Mouse (Mus musculus): ENCODE results near the gene Pde4a.
"Not testable (repeated sequence)": the region's sequence is repeated elsewhere in the genome, so short reads cannot be mapped to it uniquely, and the experiment has no call there.

The Pde4a gene

DNA sequence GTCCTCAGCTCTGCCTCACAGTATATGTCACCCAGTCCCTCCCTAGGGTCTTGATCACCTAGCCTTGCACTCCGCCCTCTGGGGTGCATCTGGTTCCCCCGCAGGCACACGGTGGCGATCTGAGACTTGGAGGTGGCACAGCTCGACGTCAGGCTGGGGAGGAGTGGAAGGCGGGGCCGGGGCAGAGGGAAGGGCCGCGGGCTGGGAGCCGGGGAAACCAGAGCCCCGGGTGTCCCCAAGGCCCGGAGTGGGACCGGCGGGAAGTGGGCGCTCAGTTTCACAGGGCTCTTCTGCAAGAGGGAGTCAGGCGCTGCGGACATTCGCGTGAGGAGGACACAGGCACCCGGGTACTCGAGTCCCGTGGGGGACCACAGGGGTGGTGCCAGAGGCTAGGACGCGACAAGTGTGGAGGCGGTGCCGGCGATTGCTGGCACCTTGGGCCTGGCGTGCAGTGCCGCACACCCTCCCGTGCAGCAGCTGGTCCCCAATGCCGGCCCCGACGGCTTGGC, 18.4 kb downstream of the Pde4a start:
- DNase-seq, result no peak

DNA sequence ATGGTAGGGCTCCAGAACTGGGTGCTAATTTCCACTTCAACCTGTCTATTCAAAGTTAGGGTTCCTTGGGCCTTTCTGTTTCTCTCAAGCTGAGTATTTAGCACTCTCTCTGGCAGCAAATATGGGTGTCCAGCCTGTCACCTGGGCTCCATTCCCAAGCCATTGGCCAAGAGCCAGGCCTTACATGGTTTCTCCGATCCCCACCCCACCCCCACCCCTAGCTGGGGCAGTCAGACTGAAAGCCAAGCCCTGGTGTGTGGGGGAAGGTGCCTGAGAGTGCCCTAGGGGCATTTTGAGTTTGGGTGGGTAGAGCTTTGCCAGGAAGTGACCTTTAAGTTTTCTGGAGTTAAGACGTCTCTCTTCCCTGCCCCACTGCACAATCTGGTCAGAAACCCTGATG, 19.2 kb downstream of the Pde4a start:
- no peak for DNase-seq

GRCm38 (mm10) chr9:21185436-21185835, 19.9 kb downstream of the Pde4a start:
- DNase-seq, result no peak

DNA sequence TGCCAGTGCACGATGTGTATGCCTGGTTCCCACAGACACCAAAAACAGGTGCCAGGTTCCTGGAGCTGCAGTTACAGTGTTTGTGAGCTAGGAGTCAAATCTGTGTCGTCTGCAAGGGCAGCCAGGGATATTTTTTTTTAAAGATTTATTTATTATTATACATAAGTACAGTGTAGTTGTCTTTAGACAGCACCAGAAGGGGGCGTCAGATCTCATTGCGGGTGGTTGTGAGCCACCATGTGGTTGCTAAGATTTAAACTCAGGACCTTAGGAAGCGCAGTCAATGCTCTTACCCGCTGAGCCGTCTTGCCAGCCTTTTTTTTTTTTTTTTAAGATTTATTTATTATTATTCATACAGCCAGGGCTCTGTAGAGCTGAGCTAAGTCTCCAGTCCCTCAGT, 24.4 kb downstream of the Pde4a start:
- no peak for DNase-seq

GRCm38 (mm10) chr9:21190670-21191069, 25.2 kb downstream of the Pde4a start:
- no peak for DNase-seq

- DNase-seq, result no peak
Measured at GRCm38 (mm10) chr9:21193786-21194185, 28.3 kb downstream of the Pde4a start.

GRCm38 (mm10) chr9:21194787-21195493, 29.4 kb downstream of the Pde4a start:
- DNase-seq, result no peak

DNA sequence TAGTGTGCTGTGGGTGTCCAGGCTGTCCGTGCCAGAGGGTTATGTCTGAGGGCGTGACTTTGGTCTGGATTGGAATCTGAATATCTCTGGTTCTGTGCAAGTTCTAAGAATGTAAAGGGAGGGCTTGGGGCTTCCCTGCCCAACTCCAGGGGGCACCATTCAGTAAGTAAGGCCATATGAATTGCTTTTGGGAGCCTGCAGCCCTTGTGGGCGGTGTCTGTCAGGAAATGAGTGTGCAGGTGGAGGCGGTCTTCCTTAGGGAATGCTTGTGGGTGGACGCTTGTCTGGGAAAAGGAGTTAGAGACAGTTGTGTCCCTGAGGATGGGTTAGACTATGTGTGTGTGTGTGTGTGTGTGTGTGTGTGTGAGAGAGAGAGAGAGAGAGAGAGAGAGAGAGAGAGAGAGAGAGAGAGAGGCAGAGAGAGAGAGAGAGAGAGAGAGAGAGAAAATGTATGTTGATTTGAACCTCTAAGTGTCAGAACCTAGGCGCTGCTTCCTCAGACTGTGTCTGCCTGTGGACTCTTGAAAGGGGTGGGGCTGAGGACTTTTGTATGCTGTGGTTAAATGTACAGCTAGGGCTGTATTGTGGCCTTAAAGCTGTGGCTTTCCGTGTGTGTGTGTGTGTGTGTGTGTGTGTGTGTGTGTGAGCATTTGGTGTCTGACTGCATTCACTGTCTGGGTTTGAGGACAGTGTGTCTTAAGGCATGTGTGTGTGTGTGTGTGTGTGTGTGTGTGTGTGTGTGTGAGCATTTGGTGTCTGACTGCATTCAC, 30.4 kb downstream of the Pde4a start:
- DNase-seq, result not testable (repeated sequence)

DNA sequence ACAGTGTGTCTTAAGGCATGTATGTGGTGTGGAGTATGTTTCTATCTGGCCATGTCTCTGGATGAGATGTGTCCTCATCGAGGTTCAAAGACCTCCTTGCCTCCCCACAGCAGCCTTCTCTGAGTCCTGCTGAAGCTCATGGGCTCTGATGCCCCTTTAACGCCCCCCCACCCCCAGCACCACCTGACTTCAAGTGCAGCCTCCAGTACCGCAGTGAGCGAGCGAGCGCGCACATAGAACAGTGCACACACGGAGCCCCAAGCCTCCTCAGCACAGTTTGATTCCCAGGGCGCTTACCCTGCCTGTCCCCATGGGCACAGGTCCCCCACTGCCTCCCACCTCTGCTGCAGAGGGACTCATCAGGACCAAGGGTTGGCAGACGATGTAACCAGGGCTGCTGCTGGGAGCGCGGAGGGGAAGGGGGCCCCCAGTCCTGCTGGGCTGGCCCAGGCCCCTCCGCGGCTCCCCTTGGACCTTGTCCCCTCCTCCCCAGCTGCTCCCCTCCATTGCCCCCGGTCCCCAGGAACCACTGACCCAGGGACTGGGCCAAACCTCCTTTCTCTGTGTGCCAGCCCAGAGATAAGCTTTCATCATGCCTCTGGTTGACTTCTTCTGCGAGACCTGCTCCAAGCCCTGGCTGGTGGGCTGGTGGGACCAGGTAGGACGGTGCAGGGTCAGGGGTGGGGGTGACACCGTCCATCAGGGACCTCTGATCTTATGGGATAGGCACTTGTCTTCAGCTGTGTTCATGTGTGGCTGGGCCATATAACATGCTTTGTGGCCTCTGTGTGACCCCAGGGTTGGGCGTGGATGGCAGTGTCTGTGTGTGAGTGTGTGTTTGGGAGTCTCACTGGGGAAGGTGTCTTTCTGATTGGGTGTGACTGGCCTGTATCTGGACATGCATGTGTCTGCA, 31.3 kb downstream of the Pde4a start:
- DNase-seq, result peak; percentile 73

DNA sequence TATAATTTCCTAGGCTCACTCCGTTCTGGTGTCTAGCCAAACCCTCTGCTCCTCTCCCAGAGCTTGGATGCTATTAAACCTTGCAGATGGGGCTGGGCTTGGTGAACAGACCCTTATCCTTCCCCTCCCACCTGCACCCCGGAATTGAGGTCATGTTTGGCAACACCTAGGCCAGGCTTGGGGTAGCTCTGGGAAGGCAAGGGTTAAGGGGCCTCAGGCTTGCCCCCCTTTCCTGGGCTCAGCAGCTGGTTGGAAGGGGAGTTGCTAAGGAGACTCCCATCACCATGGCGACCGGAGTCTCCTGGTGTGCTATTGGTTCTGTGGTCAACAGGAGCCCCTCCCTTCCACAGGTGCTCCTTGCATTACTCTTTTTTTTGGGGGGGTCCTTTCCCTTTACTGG, 32.5 kb downstream of the Pde4a start:
- DNase-seq, result peak; percentile 72

DNA sequence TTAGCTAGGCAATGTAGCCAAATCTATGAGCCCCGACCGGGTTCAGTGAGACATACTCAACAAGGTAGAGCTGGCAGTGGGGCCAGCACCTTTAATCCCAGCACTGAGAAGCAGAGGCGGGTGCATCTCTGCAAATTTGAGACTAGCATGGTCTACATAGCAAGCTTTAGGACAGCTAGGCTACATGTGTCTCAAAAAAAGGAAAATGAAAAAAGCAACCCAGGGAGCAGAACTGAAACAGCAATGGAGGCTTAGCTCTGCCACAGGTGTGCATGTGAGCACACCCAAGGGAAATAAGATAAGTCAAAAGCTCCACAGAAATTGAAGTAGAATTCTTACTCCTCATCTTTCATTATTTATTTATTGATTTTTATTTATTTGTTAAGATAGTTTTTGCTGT, 33.4 kb downstream of the Pde4a start:
- DNase-seq, result no peak

DNA sequence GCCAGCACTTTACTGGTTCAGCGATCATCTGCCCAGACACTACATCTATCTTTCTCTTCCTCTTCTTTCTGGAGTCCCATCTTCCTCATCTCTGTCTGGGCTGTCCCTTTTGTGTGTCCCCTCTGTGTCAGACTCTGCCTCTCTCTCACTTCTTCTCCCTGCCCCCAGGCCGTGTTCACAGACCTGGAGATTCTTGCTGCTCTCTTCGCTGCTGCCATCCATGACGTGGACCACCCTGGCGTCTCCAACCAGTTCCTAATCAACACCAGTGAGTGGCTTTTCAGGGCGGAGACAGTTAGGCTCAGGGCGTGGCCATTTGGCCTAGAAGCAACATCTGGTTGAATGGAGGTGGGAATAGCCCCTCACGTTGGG, 38.6 kb downstream of the Pde4a start:
- no peak for DNase-seq

DNA sequence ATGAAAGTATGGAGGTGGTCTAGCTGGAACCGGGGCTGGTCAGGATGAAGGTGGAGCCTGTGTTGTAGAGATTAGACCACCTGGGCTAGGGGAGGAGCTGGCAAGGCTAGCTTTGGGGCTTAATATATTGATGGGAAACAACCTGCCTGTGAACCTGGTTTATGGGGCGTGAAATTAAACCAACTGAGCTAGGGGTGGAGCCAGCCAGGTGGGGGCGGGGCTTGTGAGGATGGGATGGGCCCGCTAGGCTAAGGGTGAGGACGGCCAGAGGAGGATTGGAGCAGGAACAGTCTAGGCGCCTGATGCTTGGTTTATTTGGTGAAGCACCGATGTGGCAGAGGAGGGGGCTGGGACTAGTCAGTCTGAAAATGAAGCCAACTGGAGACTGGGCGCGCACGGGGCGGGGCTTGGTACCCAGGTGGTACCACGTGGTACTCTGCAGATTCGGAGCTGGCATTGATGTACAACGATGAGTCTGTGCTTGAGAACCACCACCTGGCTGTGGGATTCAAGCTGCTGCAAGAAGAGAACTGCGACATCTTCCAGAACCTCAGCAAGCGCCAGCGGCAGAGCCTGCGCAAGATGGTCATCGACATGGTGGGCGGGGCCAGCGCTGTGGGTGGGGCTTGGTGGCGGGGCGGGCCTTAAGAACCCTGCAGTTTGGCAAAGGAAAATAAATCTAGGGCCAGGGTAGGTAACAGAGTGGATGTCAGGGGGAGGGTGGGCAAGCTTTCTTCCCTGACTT, 39.2 kb downstream of the Pde4a start:
- peak; percentile 48 for DNase-seq

GRCm38 (mm10) chr9:21206848-21207247, 41.3 kb downstream of the Pde4a start:
- DNase-seq, result no peak

DNA sequence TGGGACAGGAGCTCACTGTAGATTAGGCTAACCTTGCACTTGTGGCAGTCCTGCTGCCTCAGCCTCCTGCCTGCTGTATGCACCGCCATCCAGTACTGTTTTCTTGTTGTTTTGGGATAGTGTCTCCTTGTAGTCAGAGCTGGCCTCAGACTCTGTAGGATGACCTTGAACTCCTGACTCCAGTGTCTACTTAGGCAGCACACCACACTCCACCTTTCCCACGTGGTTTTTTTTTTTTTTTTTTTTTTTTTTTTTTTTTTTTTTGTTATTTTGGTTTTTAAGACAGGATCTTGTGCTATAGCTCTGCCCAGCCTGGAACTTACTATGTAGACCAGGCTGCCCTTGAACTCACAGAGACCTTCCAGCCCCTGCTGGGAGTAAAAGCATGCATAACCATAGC, 43.1 kb downstream of the Pde4a start:
- DNase-seq, result no peak

DNA sequence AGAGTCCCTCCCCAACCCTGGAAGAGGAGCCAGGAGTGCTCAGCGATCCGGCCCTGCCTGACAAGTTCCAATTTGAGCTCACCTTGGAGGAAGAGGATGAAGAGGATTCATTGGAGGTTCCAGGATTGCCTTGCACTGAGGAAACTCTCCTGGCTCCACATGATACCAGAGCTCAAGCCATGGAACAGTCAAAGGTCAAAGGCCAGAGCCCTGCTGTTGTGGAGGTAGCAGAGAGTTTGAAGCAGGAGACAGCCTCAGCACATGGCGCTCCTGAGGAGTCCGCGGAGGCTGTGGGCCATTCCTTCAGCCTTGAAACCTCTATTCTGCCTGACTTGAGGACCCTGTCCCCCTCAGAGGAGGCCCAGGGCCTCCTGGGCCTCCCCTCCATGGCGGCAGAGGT, 45.3 kb downstream of the Pde4a start:
- no peak for DNase-seq

GRCm38 (mm10) chr9:21211624-21212023, 46.1 kb downstream of the Pde4a start:
- DNase-seq, result no peak

GRCm38 (mm10) chr9:21213617-21214190, 48.2 kb downstream of the Pde4a start:
- no peak for DNase-seq

DNA sequence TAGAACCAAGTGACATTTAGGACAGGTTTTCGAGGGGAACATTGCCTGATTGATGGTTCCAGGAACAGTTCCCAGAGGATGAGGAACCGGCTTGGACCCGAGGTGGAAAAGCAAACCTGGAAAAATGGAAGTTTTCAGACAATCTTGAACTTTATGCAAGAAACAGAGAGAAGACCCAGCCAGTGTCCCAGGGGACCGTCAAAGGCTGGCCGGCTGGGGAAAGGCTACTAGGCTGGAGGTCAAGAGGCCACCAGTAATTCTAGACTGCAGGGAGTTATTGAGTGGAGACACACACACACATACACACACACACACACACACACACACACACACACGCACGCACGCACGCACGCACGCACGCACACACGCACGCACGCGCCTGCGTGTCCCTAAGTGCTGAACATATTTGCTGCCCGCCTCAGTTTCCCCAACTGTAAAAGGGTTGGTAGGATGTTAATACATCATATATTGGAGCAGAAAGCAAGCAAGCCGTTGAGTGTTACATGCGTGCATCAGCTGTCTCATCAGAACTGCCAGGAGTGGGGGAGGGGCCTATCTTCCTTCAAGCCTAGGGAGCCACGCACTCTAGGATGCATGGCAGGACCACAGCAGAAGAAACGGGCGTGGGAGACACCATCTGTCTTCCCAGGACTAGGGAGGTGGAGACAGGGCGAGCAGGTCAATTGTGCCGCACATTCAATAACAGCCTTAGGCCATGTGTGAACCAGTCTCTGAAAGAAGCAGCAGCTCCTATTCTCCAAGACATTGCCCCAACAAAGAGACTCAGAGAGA, 50.7 kb downstream of the Pde4a start:
- peak; percentile 53 for DNase-seq

DNA sequence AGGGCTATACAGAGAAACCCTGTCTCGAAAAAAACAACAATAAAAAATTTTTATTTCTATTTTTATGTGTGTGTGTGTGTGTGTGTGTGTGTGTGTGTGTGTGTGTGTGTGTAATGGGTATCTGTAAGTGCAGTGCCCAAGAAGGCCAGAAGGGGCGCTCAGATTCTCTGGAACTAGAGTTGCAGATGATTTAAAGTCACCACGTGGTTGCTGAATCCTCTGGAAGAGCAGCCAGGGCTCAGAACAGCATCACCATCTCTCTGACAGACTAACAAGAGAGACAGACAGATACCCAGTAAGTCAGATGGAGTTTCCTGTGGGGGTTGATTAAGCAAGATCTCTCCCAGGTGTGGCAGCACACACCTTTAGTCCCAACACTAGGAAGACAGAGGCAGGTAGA, 54.3 kb downstream of the Pde4a start:
- peak; percentile 40 for DNase-seq
